ENCODE assay signal across 17 mouse cellular contexts in the genomic region with DNA sequence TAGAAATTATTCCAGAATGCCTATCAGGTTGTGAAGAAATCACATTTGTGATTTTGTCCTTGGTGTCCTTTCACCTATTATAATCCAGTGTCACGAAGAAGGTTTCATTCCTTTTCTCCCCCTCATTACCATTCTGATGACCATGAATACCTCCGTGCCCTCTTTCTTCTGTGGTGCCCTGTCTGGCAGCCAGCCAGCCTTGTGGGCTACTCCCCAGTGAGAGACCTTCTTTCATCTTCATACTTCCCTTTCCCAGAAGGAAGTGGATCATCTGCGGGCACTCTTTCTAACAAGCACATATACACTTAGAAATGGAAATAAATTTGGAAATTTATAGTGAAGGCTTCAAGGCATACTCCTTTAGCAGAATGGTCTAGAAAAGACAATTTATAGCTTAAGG.
"Had no signal": no experiment of that assay in that cellular context is flagged by ENCODE, and none has a peak within 500 bp of the region (broad histone marks: within the 10 kb centered on the region; RNA-seq: fewer than 3 reads in every experiment).

No protein-coding gene starts in this region.

- H3K4me1 ChIP-seq: limb, embryonic 12.5 days; limb, embryonic 15.5 days; megakaryocyte, embryonic 14.5 days; midbrain, embryonic 15.5 days; neural tube, embryonic 12.5 days; neural tube, embryonic 15.5 days had no signal

- H3K9ac ChIP-seq: limb, embryonic 12.5 days; limb, embryonic 15.5 days; liver, embryonic 14.5 days; liver, postnatal 0 days; lung, embryonic 14.5 days; midbrain, embryonic 15.5 days; neural tube, embryonic 12.5 days; neural tube, embryonic 15.5 days had no signal

- H3K4me2 ChIP-seq: limb, embryonic 12.5 days; limb, embryonic 15.5 days; liver, embryonic 11.5 days; lung, embryonic 14.5 days; midbrain, embryonic 11.5 days; midbrain, embryonic 15.5 days; neural tube, embryonic 12.5 days; neural tube, embryonic 15.5 days had no signal

- DNase-seq: kidney, adult 18-20 months; kidney, adult 9 months; kidney, postnatal 14 days; left cerebral cortex, postnatal 4 days; liver, postnatal 0 days; lung, embryonic 14.5 days; thymus, postnatal 25 days had no signal

- H3K9me3 ChIP-seq: limb, embryonic 12.5 days; limb, embryonic 15.5 days; megakaryocyte, embryonic 14.5 days; midbrain, embryonic 15.5 days; neural tube, embryonic 12.5 days; neural tube, embryonic 15.5 days had no signal

- ATAC-seq: liver, postnatal 0 days; lung, postnatal 0 days; midbrain, embryonic 15.5 days had no signal

- H3K27me3 ChIP-seq: limb, embryonic 12.5 days; limb, embryonic 15.5 days; megakaryocyte, embryonic 14.5 days; midbrain, embryonic 15.5 days; neural tube, embryonic 12.5 days; neural tube, embryonic 15.5 days had no signal

- H3K27ac ChIP-seq: limb, embryonic 12.5 days; limb, embryonic 15.5 days; liver, embryonic 14.5 days; midbrain, embryonic 15.5 days; neural tube, embryonic 12.5 days; neural tube, embryonic 15.5 days had no signal

- H3K36me3 ChIP-seq: limb, embryonic 12.5 days; limb, embryonic 15.5 days; midbrain, embryonic 15.5 days; neural tube, embryonic 12.5 days; neural tube, embryonic 15.5 days had no signal

- H3K4me3 ChIP-seq: limb, embryonic 12.5 days; limb, embryonic 15.5 days; megakaryocyte, embryonic 14.5 days; midbrain, embryonic 15.5 days; neural tube, embryonic 12.5 days; neural tube, embryonic 15.5 days had no signal
